ENCODE assay signal across 13 mouse cellular contexts in the genomic region with DNA sequence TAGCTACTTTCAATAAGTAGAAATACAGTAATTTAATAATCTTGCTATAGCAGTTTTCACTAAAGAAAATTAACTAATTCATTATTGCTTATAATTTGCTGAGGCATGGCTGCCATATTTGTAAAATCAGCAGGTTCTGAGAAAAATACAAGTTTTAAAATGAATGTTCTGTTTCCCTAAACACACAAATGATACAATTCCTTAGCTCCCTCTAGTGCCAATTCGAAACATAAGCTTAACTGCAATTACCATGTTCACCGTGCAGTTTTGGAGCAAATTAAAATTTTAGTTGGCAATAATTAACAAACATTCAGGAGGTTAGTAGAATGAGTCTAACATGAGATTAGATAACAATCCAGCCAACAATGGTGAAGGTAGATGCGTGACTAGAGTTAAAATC.
DNase-seq lines count a peak whose midpoint lies in the region; ATAC-seq and TF ChIP-seq lines count a peak whose summit lies in the region.
"Had no signal": no experiment of that assay in that cellular context is flagged by ENCODE, and none has a peak within 500 bp of the region (broad histone marks: within the 10 kb centered on the region; RNA-seq: fewer than 3 reads in every experiment).

No protein-coding gene starts in this region.

- no peaks in the 10 kb centered on the region for H3K4me1 ChIP-seq in forebrain, embryonic 14.5 days (ENCODE audit: control insufficient read depth, insufficient read depth, low read length)
- no peaks in the 10 kb centered on the region for H3K4me1 ChIP-seq in forebrain, embryonic 11.5 days (replicated peaks; ENCODE audit: control insufficient read depth, insufficient read depth, low read length)
- H3K4me1 ChIP-seq in cerebellum, adult 2 months (ENCODE audit: control insufficient read depth, insufficient read depth, low read length) = no peaks in the 10 kb centered on the region
- H3K4me1 ChIP-seq: limb, embryonic 12.5 days had no signal

- no peak overlapping the region for H3K4me2 ChIP-seq in forebrain, embryonic 14.5 days (ENCODE audit: low read length)
- H3K4me2 ChIP-seq in forebrain, embryonic 11.5 days (ENCODE audit: low read depth, low read length, severe bottlenecking) = no peak overlapping the region
- H3K4me2 ChIP-seq: limb, embryonic 12.5 days had no signal

- no peak overlapping the region for H3K4me3 ChIP-seq in forebrain, embryonic 14.5 days (ENCODE audit: low read depth, low read length)
- H3K4me3 ChIP-seq in forebrain, embryonic 11.5 days (ENCODE audit: low read depth, low read length) = no peak overlapping the region
- H3K4me3 ChIP-seq in cerebellum, adult 2 months (replicated peaks; ENCODE audit: insufficient read depth, low read depth, low read length) = no peak overlapping the region
- H3K4me3 ChIP-seq: limb, embryonic 12.5 days had no signal

- no peak for TF ChIP-seq CTCF in cerebellum, adult 2 months (IDR thresholded peaks at IDR 0.05; ENCODE audit: borderline replicate concordance, insufficient read depth, low read depth, low read length)

- ATAC-seq in forebrain, embryonic 14.5 days = no peak; the same call in 1 of the 2 replicates
- no peak for ATAC-seq in forebrain, embryonic 11.5 days (replicated peaks; ENCODE audit: low FRiP score)

- no peak for TF ChIP-seq POLR2A in cerebellum, adult 2 months (IDR thresholded peaks at IDR 0.05; ENCODE audit: borderline replicate concordance, insufficient read depth, low read length)

- WGBS in forebrain, embryonic 14.5 days = 43% methylated on average over 3 of the region's 3 CpGs
- 45% methylated on average over 3 of the region's 3 CpGs for WGBS in forebrain, embryonic 11.5 days
- 32% methylated on average over 3 of the region's 3 CpGs for WGBS in cerebellum, adult 2 months

- no peak overlapping the region for H3K27ac ChIP-seq in forebrain, embryonic 14.5 days (ENCODE audit: low read depth, low read length)
- H3K27ac ChIP-seq in forebrain, embryonic 11.5 days (ENCODE audit: low read depth, low read length) = no peak overlapping the region
- H3K27ac ChIP-seq in cerebellum, adult 2 months (ENCODE audit: insufficient read depth, low read length) = no peak overlapping the region
- H3K27ac ChIP-seq: limb, embryonic 12.5 days had no signal

- DNase-seq in forebrain, embryonic 14.5 days (ENCODE audit: low spot score) = peak; percentile 78
- DNase-seq in forebrain, embryonic 11.5 days (ENCODE audit: low spot score) = no peak
- peak; percentile 24 for DNase-seq in layer of hippocampus, adult 9-10 months (ENCODE audit: low spot score)
- no peak for DNase-seq in layer of hippocampus, postnatal 10 days (ENCODE audit: low spot score in 2 of 2)
- peak; percentile 57 for DNase-seq in 3T3-L1 (ENCODE audit: low read depth, low spot score)
- peak; percentile 57 for DNase-seq in brain, adult 2 months (ENCODE audit: low read depth, low spot score)
- DNase-seq in cerebellum, adult 2 months = no peak
- no peak for DNase-seq in cerebellum, postnatal 25 days
- DNase-seq: adrenal gland, adult 8-10 months; cerebellum, postnatal 36 days; gastrocnemius, postnatal 36 days; thymus, adult 2 months had no signal

- H3K27me3 ChIP-seq in forebrain, embryonic 14.5 days (replicated peaks; ENCODE audit: control insufficient read depth, insufficient read depth, low read length) = no peaks in the 10 kb centered on the region
- H3K27me3 ChIP-seq in forebrain, embryonic 11.5 days (ENCODE audit: control insufficient read depth, insufficient read depth, low read length) = no peaks in the 10 kb centered on the region
- no peaks in the 10 kb centered on the region for H3K27me3 ChIP-seq in cerebellum, adult 2 months (ENCODE audit: control insufficient read depth, insufficient read depth, low read length)
- H3K27me3 ChIP-seq: limb, embryonic 12.5 days had no signal

- no peaks in the 10 kb centered on the region for H3K36me3 ChIP-seq in forebrain, embryonic 14.5 days (ENCODE audit: control insufficient read depth, insufficient read depth, low read length)
- no peaks in the 10 kb centered on the region for H3K36me3 ChIP-seq in forebrain, embryonic 11.5 days (ENCODE audit: control insufficient read depth, insufficient read depth, low read length)
- H3K36me3 ChIP-seq: limb, embryonic 12.5 days had no signal

- H3K9me3 ChIP-seq in forebrain, embryonic 14.5 days (replicated peaks; ENCODE audit: control insufficient read depth, low read length) = no peaks in the 10 kb centered on the region
- H3K9me3 ChIP-seq in forebrain, embryonic 11.5 days (ENCODE audit: control insufficient read depth, low read length) = no peaks in the 10 kb centered on the region
- H3K9me3 ChIP-seq: limb, embryonic 12.5 days had no signal

- no peak overlapping the region for H3K9ac ChIP-seq in forebrain, embryonic 14.5 days (ENCODE audit: low read length)
- H3K9ac ChIP-seq in forebrain, embryonic 11.5 days (ENCODE audit: low read length) = no peak overlapping the region
- H3K9ac ChIP-seq: limb, embryonic 12.5 days had no signal

Comparison
In these comparisons a context has a peak if more than half of its experiments do, and no peak if none do; other contexts are left out.
1. DNase-seq: peak in forebrain, embryonic 14.5 days (single experiment), layer of hippocampus, adult 9-10 months (single experiment), 3T3-L1 (single experiment) and brain, adult 2 months (single experiment); none in forebrain, embryonic 11.5 days (single experiment), layer of hippocampus, postnatal 10 days (0 of 2), cerebellum, adult 2 months (0 of 2) and cerebellum, postnatal 25 days (0 of 2).